Mouse (Mus musculus) liver, adult 2 months (tissue): ENCODE results near the gene Ablim2.

Experiments
- CTCF ChIP-seq: fragments of 200-500 bp; IDR thresholded peaks from 2 replicates; pipeline ENCODE4 v1.5.1; 2011; ENCODE audit warnings: low read depth, low read length, control low read depth
- POLR2A ChIP-seq: fragments of 200-500 bp; IDR thresholded peaks from 2 replicates; pipeline ENCODE4 v1.6.1; 2011; ENCODE audit warnings: low read length, control low read depth; ENCODE audit not compliant: insufficient read depth; ENCODE audit errors: extremely low read depth

DNA sequence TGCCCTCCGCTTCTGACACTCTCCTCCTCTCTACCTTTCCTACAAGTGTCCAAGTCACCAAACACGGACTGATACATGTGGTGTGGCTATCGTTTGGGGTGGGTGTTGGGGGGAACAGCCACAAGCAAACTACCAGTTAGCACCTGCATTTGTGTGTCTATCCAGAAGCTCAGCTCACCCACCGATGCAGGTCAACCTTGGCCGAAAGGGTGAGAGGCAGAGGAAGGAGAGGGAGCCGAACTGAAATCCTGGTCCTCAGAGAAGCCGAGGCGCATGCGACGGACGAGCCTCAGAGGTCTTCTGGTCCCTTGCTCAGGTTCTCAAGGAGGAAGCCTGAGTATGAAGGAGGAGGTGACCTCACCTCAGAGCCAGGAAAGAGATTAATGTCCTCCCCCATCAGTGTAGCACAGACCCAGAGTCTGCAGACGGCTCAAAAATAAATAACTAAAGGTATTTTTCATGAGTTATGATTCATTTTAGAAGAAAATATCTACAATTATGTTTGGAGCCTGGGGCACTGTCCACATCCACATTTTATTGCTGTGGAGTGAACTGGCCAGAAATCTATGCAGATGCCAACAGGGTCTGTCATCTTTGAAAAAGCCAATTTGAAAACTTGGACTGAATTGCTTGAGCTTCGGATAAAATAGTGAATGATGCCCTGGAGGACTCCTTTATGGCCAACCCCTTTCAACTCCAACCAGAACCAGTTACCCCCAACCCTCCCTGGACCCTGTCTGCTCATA lies 133.5 kb downstream of the Ablim2 start:
- TF ChIP-seq CTCF, result no peak
- no peak for TF ChIP-seq POLR2A
